Mouse (Mus musculus) kidney, embryonic 15.5 days (tissue): ENCODE results near the gene Ift80. TPM values are rescaled to one million over a fixed set of nuclear protein-coding genes. Genes with fewer than 3 reads are reported as not detected.

Experiments used
- ATAC-seq: fragments of 200-750 bp; cut with Nextera tagmentation; replicated peaks from 2 replicates; pipeline ENCODE4 v1.8.0; 2017; ENCODE audit warnings: moderate TSS enrichment; ENCODE audit not compliant: low FRiP score
- H3K27ac ChIP-seq: fragments of 300-500 bp; sonication (generic); 2 replicates; pipeline ENCODE4 v1.5.1; 2015; ENCODE audit warnings: mild to moderate bottlenecking, inconsistent platforms
- H3K27me3 ChIP-seq: fragments of 300-500 bp; sonication (generic); 2 replicates; pipeline ENCODE4 v1.6.1; 2015; ENCODE audit warnings: inconsistent platforms
- H3K36me3 ChIP-seq: fragments of 300-500 bp; sonication (generic); 2 replicates; pipeline ENCODE4 v1.6.1; 2015; ENCODE audit warnings: inconsistent platforms
- H3K4me1 ChIP-seq: fragments of 300-500 bp; sonication (generic); 2 replicates; pipeline ENCODE4 v1.6.1; 2015; ENCODE audit warnings: inconsistent platforms
- H3K4me2 ChIP-seq: fragments of 300-500 bp; sonication (generic); 2 replicates; pipeline ENCODE4 v1.6.1; 2015; ENCODE audit warnings: moderate library complexity, mild to moderate bottlenecking, inconsistent platforms
- H3K4me3 ChIP-seq: fragments of 300-500 bp; sonication (generic); replicated peaks from 2 replicates; pipeline ENCODE4 v1.5.1; 2015; ENCODE audit warnings: mild to moderate bottlenecking, inconsistent platforms
- H3K9ac ChIP-seq: fragments of 300-500 bp; sonication (generic); 2 replicates; pipeline ENCODE4 v1.6.1; 2015; ENCODE audit warnings: mild to moderate bottlenecking, inconsistent platforms
- H3K9me3 ChIP-seq: fragments of 300-500 bp; sonication (generic); replicated peaks from 2 replicates; pipeline ENCODE4 v1.6.1; 2016; ENCODE audit warnings: inconsistent platforms
- WGBS: fragments of 180-500 bp; shearing (Covaris S2); methylation state at CpG from one replicate; pipeline ENCODE4 v1.1.7; 2015; ENCODE audit warnings: mixed read lengths; 5-methylcytosine and 5-hydroxymethylcytosine counted together
- polyA plus RNA-seq: library from polyadenylated mRNA; unstranded; fragments of >200 nt; fragmentation: Nextera tagmentation; extraction: Ambion mirVana; gene quantifications from 2 replicates; pipeline ENCODE4 v1.2.1, GENCODE M21; 2015

Ift80 gene
- polyA plus RNA-seq = 18.9 and 19.4 TPM in 2 replicates

DNA sequence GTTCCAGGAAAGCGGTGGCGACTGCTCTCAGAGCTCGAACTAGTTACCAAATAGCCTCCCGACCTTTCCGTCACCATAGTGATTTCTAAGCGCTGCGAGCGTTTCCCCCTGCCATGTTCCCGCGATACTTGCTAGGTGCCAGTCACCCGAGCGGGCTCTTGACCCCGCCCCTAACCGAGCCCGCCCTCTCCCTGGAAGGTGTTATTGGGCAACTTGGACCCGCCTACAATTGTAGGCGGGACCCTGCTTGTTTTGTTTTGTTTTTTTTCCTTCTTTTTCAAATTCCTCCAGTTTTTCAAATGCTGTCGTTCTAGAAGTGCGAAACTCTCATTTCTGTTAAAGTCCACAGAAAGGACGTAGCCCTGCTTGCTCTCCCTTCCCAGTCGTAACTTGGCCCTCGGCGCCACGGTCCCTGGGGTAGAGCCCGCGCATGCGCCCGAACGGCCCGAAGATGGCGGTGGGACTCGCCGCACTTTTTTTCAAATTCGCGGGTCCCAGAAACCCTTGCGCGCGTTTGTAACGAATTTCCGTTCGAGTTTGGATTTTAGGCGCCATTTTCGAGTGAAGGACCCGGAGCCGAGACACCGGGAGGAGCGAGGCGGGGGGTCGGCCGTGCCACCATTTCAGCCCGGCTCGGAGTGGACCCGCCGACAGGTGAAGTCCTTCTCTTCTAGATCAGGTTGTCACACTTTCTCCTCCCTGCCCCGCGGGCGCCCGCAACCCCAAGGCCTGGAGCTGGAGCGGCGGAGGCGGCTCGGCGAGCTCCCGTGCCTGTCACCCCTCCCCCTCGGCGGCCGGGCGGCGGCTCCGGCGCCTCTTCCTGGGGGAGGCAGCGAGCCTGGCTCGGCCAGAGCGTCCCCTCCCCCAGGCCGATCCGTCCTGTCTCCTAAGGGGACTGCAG, at the start of gene Ift80, which contains the start of gene Smc4:
Gene Ift80, minus strand, starts transcription at position 134 of the 901 bp plus-strand sequence.
Gene Smc4, plus strand, starts transcription at position 302 of the 901 bp plus-strand sequence.
- WGBS = under 1% methylated on average over 76 of the region's 76 CpGs
- Histone ChIP-seq H3K4me2 (peak within 1 kb of the TSS; percentile 75), H3K36me3 (peaks cover 4% of the 10 kb centered on the region), H3K4me3 (peak within 1 kb of the TSS; percentile 67), H3K9me3 (no peaks in the 10 kb centered on the region), H3K27ac (peak within 1 kb of the TSS; percentile 97), H3K4me1 (peaks cover 14% of the 10 kb centered on the region), H3K27me3 (no peaks in the 10 kb centered on the region), H3K9ac (peak within 1 kb of the TSS; percentile 95)
- peak; percentile 94 for ATAC-seq

GRCm38 (mm10) chr3:69051894-69052293, 47.5 kb upstream of the Ift80 start:
- ATAC-seq = no peak
- Histone ChIP-seq H3K4me3 (no peak overlapping the region), H3K4me2 (no peak overlapping the region), H3K27ac (no peak overlapping the region), H3K27me3 (no peaks in the 10 kb centered on the region), H3K9ac (no peak overlapping the region), H3K36me3 (no peaks in the 10 kb centered on the region), H3K4me1 (no peaks in the 10 kb centered on the region), H3K9me3 (no peaks in the 10 kb centered on the region)
- whole genome bisulfite sequencing = 89% methylated on average over 11 of the region's 11 CpGs

DNA sequence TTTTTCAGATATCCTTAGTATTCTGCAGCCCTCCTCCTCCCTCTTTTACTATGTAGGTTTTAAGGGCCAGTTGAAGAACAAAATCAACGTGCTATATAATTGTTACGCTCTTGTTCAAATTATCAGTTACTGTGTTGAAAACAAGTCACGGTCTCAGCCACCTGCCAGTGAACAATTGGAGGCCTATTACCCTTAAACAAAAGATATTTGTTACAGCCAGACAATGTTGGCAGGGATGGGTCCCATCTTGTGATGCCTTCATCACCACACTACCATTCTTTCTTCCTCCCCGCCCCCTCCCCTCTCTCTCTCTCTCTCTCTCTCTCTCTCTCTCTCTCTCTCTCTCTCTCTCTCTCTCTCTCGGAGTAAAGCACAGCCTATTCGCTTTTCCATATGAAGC, 44.6 kb upstream of the Ift80 start:
- Histone ChIP-seq H3K27me3 (no peaks in the 10 kb centered on the region), H3K9me3 (no peaks in the 10 kb centered on the region), H3K9ac (no peak overlapping the region), H3K36me3 (no peaks in the 10 kb centered on the region), H3K4me3 (no peak overlapping the region), H3K4me2 (no peak overlapping the region), H3K27ac (no peak overlapping the region), H3K4me1 (peaks cover 8% of the 10 kb centered on the region)
- 84% methylated on average over 6 of the region's 6 CpGs for WGBS
- ATAC-seq = no peak

DNA sequence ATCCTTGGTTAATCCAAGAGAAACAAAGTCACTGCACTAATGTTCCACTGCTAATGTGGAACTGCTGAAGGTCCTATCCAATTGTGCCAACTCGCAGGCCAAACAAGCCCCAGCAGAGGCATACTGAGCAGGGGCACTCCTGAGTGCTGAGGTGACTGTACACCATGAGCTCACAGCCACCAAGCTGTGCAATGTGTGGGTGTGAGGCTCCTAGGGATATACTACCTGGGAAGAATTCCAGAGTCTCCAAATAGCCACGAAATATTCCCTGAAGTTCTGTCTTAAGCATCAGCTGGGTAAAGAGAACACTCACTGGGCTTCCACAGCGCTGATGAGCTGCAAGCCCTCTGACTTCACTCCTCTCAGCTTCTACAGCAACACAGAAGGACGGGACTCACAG, 43.3 kb upstream of the Ift80 start:
- Histone ChIP-seq H3K4me3 (no peak overlapping the region), H3K27ac (no peak overlapping the region), H3K4me1 (peaks cover 13% of the 10 kb centered on the region), H3K36me3 (no peaks in the 10 kb centered on the region), H3K4me2 (no peak overlapping the region), H3K27me3 (no peaks in the 10 kb centered on the region), H3K9me3 (no peaks in the 10 kb centered on the region), H3K9ac (no peak overlapping the region)
- WGBS = 81% methylated on average over 4 of the region's 4 CpGs
- ATAC-seq = no peak

DNA sequence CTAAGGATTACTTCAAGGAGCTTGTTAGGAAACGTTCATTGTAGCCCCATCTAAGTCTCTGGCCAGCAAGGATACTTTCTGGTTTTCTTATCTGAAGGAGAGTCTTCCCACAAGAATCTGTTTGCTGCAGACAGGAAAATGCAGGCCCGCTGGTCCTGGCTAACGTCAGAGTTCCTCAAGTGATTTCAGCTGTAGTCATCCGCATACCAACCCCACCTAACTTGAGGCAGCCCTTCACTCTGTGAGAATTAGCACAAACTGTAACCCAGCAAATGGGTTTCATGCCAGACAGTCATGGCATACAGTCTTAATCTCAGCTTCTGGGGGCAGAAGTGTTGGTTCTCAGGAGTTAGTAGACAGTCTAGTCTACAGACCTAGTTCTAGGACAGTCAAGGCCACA, 42.1 kb upstream of the Ift80 start:
- Histone ChIP-seq H3K4me1 (peaks cover 18% of the 10 kb centered on the region), H3K27ac (no peak overlapping the region), H3K9ac (no peak overlapping the region), H3K36me3 (no peaks in the 10 kb centered on the region), H3K4me2 (no peak overlapping the region), H3K9me3 (no peaks in the 10 kb centered on the region), H3K4me3 (no peak overlapping the region), H3K27me3 (no peaks in the 10 kb centered on the region)
- no peak for ATAC-seq
- WGBS = 74% methylated on average over 4 of the region's 4 CpGs

- Histone ChIP-seq H3K4me1 (peaks cover 21% of the 10 kb centered on the region), H3K9me3 (no peaks in the 10 kb centered on the region), H3K4me3 (peak overlapping the region; percentile 94), H3K27me3 (no peaks in the 10 kb centered on the region), H3K36me3 (peaks cover 8% of the 10 kb centered on the region), H3K9ac (peak overlapping the region; percentile 71; the same call in 1 of the 2 replicates), H3K27ac (peak overlapping the region; percentile 97), H3K4me2 (peak overlapping the region; percentile 87)
- WGBS = 20% methylated on average over 13 of the region's 13 CpGs
- ATAC-seq = no peak
These were observed 41.4 kb upstream of the Ift80 start for GRCm38 (mm10) chr3:69045750-69046149.

- Histone ChIP-seq H3K27me3 (no peaks in the 10 kb centered on the region), H3K9me3 (no peaks in the 10 kb centered on the region), H3K4me3 (peak overlapping the region; percentile 94), H3K4me1 (peaks cover 25% of the 10 kb centered on the region), H3K4me2 (peak overlapping the region; percentile 87), H3K27ac (peak overlapping the region; percentile 97), H3K36me3 (peaks cover 12% of the 10 kb centered on the region), H3K9ac (peak overlapping the region; percentile 71)
- no peak for ATAC-seq
- WGBS = 1% methylated on average over 9 of the region's 9 CpGs
These were observed 41.0 kb upstream of the Ift80 start for GRCm38 (mm10) chr3:69045400-69045703.

- peak within 1 kb of the TSS; percentile 87 for H3K4me2 ChIP-seq
- ATAC-seq = peak; percentile 97
- no peaks in the 10 kb centered on the region for H3K9me3 ChIP-seq
- H3K4me3 ChIP-seq = peak within 1 kb of the TSS; percentile 94
- H3K27me3 ChIP-seq = no peaks in the 10 kb centered on the region
- H3K36me3 ChIP-seq = peaks cover 16% of the 10 kb centered on the region
- H3K4me1 ChIP-seq = peaks cover 28% of the 10 kb centered on the region
- H3K27ac ChIP-seq = peak within 1 kb of the TSS; percentile 97
- peak within 1 kb of the TSS; percentile 90 for H3K9ac ChIP-seq
- WGBS = under 1% methylated on average over 80 of the region's 80 CpGs
These were observed 40.5 kb upstream of the Ift80 start, which contains the start of gene Trim59 for GRCm38 (mm10) chr3:69044645-69045399. Trim59 (minus strand) TSS chr3:69044755.

DNA sequence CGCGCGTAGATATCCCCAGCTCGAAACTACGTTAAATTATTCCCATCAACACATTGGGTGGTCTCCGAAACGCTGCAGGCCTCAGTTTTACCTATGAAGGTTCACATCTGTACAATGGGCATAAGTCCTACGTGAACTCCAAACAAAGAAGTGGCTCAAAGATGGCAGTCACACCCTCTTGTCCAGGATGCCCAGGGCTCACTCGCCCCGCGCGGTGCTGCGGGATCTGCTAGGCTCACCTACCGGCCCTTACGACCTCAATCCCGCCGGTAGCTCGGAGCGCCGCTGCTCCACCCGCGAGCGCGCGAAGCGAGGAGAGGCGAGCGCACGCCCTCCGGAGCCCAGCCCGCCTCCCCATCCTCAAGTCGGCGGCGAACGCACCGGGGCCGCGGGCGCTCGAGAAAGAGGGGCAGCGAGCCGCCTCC, 39.8 kb upstream of the Ift80 start:
- Histone ChIP-seq H3K4me2 (peak overlapping the region; percentile 87), H3K4me3 (peak overlapping the region; percentile 94), H3K9ac (peak overlapping the region; percentile 90), H3K36me3 (peaks cover 21% of the 10 kb centered on the region), H3K27ac (peak overlapping the region; percentile 97), H3K4me1 (peaks cover 28% of the 10 kb centered on the region), H3K9me3 (no peaks in the 10 kb centered on the region), H3K27me3 (no peaks in the 10 kb centered on the region)
- peak; percentile 61 for ATAC-seq
- WGBS = under 1% methylated on average over 42 of the region's 42 CpGs

GRCm38 (mm10) chr3:69041298-69041697, 36.9 kb upstream of the Ift80 start:
- Histone ChIP-seq H3K9me3 (no peaks in the 10 kb centered on the region), H3K36me3 (peaks cover 39% of the 10 kb centered on the region), H3K27me3 (no peaks in the 10 kb centered on the region), H3K4me3 (peak overlapping the region; percentile 33), H3K4me2 (peak overlapping the region; percentile 47), H3K27ac (no peak overlapping the region), H3K4me1 (peaks cover 28% of the 10 kb centered on the region), H3K9ac (no peak overlapping the region)
- 57% methylated on average over 5 of the region's 5 CpGs for WGBS
- ATAC-seq = no peak

DNA sequence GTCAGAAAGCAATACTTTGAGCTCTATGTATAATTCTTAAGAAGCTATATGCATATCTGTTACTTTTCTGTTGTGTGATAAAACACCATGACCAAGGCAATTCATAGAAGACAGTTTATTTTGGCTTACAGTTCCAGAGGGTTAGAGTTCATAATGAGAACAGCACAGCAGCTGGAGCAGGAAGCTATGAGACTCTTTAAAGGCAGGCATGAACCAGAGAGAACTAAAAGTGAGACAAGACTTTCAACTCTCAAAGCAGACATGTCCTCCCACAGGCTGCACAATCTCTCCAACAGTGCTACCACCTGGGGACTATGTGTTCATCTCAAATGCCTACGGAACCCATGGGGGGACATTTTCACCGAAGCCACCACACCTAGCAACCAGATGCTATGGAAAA, 35.7 kb upstream of the Ift80 start:
- peak overlapping the region; percentile 47; the same call in 1 of the 2 replicates for H3K4me2 ChIP-seq
- ATAC-seq = no peak

More for the DNA sequence above, 35.7 kb upstream of the Ift80 start:
- Histone ChIP-seq H3K9me3 (no peaks in the 10 kb centered on the region), H3K36me3 (peaks cover 48% of the 10 kb centered on the region), H3K4me1 (peaks cover 20% of the 10 kb centered on the region), H3K27me3 (no peaks in the 10 kb centered on the region), H3K27ac (no peak overlapping the region), H3K9ac (no peak overlapping the region), H3K4me3 (no peak overlapping the region; the same call in 1 of the 2 replicates)
- WGBS = 96% methylated on average over 2 of the region's 2 CpGs
